Mouse (Mus musculus) left cerebral cortex, postnatal 10 days (tissue): ENCODE measurements around the gene Polr2h. TPM values are rescaled to one million over a fixed set of nuclear protein-coding genes. Genes with fewer than 3 reads are reported as not detected.
"Not testable (repeated sequence)": the region's sequence is repeated elsewhere in the genome, so short reads cannot be mapped to it uniquely, and the experiment has no call there.

ENCODE experiments used
- DNase-seq, 2 experiments: peaks; one replicate each; pipeline ENCODE4 v3.0.0; 2021 to 2022; ENCODE audit warnings: low spot score in 2 of 2, mixed read lengths in 1 of 2; ENCODE audit errors: extremely low spot score in 1 of 2
- intact Hi-C: fragments of 180-260 bp; cut with DNase I; formaldehyde crosslinking; loops from one replicate; pipeline ENCODE4 v1.15.1; 2025
- total RNA-seq, 2 experiments: library from RNA; stranded (reverse); gene quantifications; 2 replicates each; pipeline ENCODE4 v1.2.3; 2021

Polr2h gene
- 10 to 100 TPM; 26.3 to 28.3 TPM for total RNA-seq

- intact Hi-C loops, result no loop called here
Observed at GRCm38 (mm10) chr16:20717181-20717977, at the start of gene Polr2h, which contains the start of gene Clcn2. Gene Polr2h, plus strand, starts transcription at chr16:20717665. Gene Clcn2, minus strand, starts transcription at chr16:20717746.

GRCm38 (mm10) chr16:20668013-20668412 lies 49.5 kb upstream of the Polr2h start, which contains the start of gene Eif4g1:
Gene Eif4g1, plus strand, starts transcription at chr16:20668313.
- intact Hi-C loops, result not testable (repeated sequence)

More at GRCm38 (mm10) chr16:20717181-20717977, at the start of gene Polr2h, which contains the start of gene Clcn2:
- peak; percentile 96 to 98 for DNase-seq

GRCm38 (mm10) chr16:20670291-20670690 lies 47.2 kb upstream of the Polr2h start:
- intact Hi-C loops, result no loop called here
- DNase-seq, result no peak

More at GRCm38 (mm10) chr16:20668013-20668412, 49.5 kb upstream of the Polr2h start, which contains the start of gene Eif4g1:
- DNase-seq, result not testable (repeated sequence)

- DNase-seq, result no peak
- intact Hi-C loops, result no loop called here
Observed at GRCm38 (mm10) chr16:20671886-20672285, 45.6 kb upstream of the Polr2h start.

- intact Hi-C loops, result no loop called here
Observed at GRCm38 (mm10) chr16:20672500-20672902, 45.0 kb upstream of the Polr2h start.

GRCm38 (mm10) chr16:20672965-20673705 lies 44.3 kb upstream of the Polr2h start:
- intact Hi-C loops, result no loop called here
- peak in 1 of 2 experiments; percentile 88 for DNase-seq

More at GRCm38 (mm10) chr16:20672500-20672902, 45.0 kb upstream of the Polr2h start:
- DNase-seq, result peak; percentile 94 to 98

- intact Hi-C loops, result no loop called here
Observed at GRCm38 (mm10) chr16:20673706-20674303, 43.7 kb upstream of the Polr2h start.

GRCm38 (mm10) chr16:20675213-20675612 lies 42.3 kb upstream of the Polr2h start:
- intact Hi-C loops, result no loop called here
- no peak for DNase-seq

More at GRCm38 (mm10) chr16:20673706-20674303, 43.7 kb upstream of the Polr2h start:
- DNase-seq, result peak in 1 of 2 experiments; percentile 41

GRCm38 (mm10) chr16:20676702-20677101 lies 40.8 kb upstream of the Polr2h start:
- intact Hi-C loops, result no loop called here
- no peak for DNase-seq

GRCm38 (mm10) chr16:20677380-20677779 lies 40.1 kb upstream of the Polr2h start:
- no peak for DNase-seq
- intact Hi-C loops, result no loop called here

- peak in 1 of 2 experiments; percentile 81 for DNase-seq
- intact Hi-C loops, result no loop called here
Observed at GRCm38 (mm10) chr16:20677974-20678675, 39.3 kb upstream of the Polr2h start.

- intact Hi-C loops, result no loop called here
- DNase-seq, result no peak
Observed at GRCm38 (mm10) chr16:20690774-20691173, 26.7 kb upstream of the Polr2h start.

- intact Hi-C loops, result no loop called here
- DNase-seq, result no peak
Observed at GRCm38 (mm10) chr16:20691617-20692016, 25.8 kb upstream of the Polr2h start.

GRCm38 (mm10) chr16:20692241-20692965 lies 25.1 kb upstream of the Polr2h start:
- intact Hi-C loops, result no loop called here

GRCm38 (mm10) chr16:20693111-20693701 lies 24.3 kb upstream of the Polr2h start, which contains the start of gene Fam131a:
Gene Fam131a, plus strand, starts transcription at chr16:20693241.
- intact Hi-C loops, result no loop called here
- peak; percentile 95 to 96 for DNase-seq

More at GRCm38 (mm10) chr16:20692241-20692965, 25.1 kb upstream of the Polr2h start:
- DNase-seq, result peak in 1 of 2 experiments; percentile 52

GRCm38 (mm10) chr16:20694781-20695180 lies 22.7 kb upstream of the Polr2h start:
- DNase-seq, result peak; percentile 73 to 85
- intact Hi-C loops, result no loop called here

- peak; percentile 98 for DNase-seq
- intact Hi-C loops, result no loop called here
Observed at GRCm38 (mm10) chr16:20695622-20696323, 21.7 kb upstream of the Polr2h start.
